Mouse (Mus musculus) cerebellum, postnatal 36 days (tissue): Measurements from ENCODE around the gene Gabpb1.

Experiments
- DNase-seq, 2 experiments: peaks; one replicate each; pipeline ENCODE4 v3.0.0; 2021 to 2022; ENCODE audit warnings: mixed read lengths in 2 of 2

The Gabpb1 gene

DNA sequence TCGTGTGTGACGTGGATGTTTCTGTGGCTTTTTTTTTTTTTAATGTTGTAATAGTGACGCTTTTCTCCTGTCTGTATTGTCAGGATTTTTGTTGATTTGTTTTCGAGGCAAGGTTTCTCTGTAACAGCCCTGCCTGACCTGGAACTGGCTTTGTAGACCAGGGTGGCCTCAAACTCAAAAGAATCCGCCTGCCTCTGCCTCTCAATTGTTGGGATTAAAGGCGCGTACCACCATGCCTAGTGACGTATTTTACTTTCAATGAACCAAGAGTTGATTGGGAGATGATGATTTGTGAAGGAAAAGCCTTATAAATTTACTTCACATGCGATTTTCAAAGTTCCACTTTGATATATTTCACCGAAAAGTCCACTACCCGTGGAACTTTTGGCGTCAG lies at the start of gene Gabpb1:
Gene Gabpb1 (minus strand): TSS at position 216 of the 394 bp plus-strand sequence.
- DNase-seq: no peak

DNA sequence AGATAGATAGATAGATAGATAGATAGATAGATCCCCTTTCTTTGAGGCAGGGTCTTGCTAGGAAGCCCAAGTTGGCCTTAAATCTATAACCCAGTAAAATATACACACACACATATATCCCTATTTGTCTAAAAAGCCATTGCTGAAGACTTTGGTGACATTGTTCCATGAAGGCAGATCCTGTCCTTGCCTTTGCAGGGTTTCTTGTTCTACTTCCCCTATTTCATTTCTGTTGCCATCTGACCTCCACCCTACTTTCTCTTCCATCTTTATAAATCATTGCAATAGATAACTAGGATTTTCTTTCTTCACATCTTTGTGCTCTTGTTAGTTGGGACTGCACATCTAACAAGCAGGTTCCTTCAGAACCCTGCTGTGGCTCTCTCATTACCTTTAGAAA lies 36.8 kb upstream of the Gabpb1 start:
- no peak for DNase-seq

DNA sequence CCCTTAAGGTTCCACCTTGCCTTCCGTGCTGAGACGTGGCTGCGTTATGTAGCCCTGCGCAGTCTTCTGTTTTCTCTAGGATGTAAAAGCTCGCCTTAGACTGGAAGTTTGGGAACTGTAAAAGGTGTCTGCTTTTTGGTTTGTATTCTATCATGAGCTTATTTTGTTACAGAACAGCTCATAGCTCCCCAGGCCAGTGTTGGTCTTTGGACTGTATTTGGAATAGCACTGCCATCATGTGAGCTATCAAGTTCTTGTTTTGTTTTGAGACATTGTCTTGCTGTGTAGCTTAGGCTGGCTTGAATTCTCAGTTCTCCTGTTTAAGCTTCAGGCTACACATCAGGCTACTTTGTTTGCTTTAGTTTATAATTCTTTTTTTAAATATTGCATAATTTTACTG lies 36.4 kb upstream of the Gabpb1 start:
- DNase-seq: no peak

DNA sequence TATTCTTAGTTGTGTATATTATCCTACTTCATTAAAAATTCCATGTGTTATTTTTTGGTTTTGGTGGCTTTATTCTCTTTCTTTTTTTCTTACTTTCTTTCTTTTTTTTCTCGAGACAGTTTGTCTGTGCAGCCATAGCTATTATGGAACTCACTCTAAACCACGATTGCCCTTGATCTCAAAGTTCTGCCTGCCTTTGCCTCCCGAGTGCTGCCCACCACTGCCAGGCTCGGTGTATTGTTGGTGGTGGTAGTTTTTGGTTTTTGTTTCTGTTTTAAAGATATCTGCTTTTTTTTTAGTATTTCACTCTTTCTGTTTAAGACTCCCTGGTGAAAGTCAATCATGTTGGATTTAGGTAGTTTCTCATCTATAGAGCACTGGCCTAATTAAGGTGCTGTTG lies 32.2 kb upstream of the Gabpb1 start:
- DNase-seq: no peak

DNA sequence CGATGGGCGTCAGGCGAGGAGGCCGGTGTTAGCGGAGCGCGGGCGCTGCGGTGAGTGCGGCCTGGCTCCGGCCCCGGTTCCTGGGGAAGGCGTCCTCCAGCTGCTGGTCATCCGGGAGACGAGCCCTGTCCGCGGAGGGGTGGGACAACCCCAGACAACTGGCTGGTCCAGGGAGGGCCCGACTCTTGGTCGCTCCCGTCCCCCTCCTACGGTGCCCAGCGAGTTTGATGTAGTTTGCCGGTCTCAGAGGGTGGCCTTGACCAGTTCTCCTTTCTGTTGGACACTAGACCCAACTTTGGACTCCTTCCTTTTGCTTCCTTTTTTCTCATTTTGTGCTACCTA lies 31.3 kb upstream of the Gabpb1 start:
- no peak for DNase-seq

DNA sequence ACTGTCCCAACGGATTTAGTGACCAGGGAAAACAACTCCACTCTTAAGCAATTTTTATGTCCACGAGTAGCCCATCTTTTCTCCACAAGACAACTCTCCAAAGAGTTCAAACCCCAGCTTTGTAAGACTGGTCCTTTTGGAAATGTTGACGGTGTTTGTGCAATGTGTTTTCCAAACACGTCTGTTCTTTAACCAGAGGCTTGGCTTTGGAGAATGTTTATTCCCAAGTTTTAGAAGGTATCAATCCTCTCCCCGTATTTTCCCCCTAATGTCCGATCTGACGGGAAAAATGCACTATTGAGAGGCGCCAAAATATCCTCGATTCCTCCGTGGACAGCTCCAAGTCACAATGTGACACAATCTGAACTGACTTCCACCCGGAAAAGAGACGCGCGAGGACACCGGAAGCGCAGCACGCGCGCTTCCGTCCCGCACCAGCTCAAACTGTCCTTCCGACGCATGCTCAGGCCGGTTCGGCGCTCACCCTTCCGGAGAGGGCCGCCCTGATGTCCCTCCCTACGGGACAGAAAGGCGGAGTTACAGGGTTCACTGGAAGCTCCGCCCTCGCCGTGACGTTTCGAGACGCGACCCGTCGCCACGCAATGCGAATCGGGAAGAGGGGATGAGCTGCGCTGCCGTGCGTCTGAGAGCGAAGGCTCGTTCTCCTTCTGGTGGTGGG lies 30.8 kb upstream of the Gabpb1 start, which contains the start of gene Usp8:
Gene Usp8 (plus strand): TSS at position 570 of the 679 bp plus-strand sequence.
- DNase-seq: peak; percentile 96

DNA sequence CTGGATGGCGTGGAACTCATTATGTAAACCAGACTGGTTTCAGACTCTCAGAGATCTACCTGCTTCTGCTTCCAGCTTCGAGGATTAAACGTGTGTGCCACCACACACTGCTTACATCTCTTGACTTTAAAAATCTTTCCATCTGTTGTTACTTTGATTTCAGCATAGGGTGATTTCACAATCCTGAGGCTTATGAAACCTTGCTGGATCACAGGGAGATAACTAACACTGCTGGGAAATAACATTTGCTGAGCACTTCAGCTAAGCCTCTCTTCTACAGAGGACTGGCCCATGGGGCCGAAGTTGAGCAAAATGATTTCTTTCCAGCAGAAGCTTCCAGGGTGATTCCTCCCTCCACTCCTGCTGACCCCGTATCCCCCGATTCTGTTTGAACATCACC lies 19.1 kb upstream of the Gabpb1 start:
- DNase-seq: no peak

DNA sequence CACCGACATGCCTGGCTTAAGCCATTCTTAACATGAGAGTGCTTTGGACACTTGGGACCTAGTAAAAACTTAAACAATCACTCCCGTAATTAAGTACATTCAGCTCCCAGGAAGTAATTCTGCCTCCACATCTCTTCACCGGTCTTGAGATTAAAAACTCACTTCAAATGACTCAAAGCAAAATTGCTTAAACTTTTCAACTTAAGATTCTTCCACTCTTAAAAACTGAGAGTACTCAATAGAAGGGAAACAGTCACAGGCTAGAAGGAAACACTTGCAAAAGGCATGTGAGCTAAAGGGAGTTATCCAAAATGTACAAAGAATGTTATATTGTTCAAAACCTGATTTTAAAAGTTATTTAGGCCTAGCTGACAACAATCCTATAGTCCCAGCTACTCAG lies 15.2 kb upstream of the Gabpb1 start:
- DNase-seq: no peak

DNA sequence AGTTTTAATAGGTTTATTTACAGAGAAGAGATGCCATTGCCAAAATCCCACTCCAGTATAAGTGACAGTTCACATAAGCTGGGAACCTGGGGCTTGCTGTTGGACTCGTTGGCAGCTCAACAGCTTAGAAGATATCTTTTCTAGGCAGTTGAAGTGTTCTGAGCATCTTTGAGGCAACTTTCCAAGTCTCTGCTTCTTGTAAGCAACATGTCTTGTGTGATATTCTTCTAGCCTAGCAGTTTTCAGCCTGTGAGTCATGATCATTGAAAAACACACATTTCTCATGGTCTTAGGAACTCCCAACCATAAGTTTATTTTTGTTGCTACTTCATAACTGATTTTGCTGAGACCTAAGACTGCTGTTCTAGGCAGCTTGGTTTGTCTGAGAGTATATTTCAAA lies 6.8 kb upstream of the Gabpb1 start:
- no peak for DNase-seq

DNA sequence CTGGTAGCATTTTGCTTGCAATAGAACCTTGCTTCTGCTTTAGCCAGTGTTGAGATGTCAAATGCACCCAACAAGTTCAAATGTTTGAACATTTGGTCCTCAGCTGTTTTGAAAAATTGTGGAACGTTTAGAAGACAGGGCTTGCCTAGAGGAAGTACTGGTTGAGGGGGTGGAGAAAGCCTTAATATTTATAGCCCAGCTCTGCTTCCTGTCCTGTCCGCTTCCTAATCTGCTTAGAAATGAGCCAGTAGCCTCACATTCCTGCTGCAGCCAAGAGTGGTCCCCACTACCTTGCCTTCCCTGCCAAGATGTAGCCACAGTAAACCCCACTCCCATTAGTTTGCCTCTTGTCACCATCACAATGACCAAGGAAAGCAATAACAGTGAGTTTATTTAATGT lies 6.2 kb upstream of the Gabpb1 start:
- no peak for DNase-seq

DNA sequence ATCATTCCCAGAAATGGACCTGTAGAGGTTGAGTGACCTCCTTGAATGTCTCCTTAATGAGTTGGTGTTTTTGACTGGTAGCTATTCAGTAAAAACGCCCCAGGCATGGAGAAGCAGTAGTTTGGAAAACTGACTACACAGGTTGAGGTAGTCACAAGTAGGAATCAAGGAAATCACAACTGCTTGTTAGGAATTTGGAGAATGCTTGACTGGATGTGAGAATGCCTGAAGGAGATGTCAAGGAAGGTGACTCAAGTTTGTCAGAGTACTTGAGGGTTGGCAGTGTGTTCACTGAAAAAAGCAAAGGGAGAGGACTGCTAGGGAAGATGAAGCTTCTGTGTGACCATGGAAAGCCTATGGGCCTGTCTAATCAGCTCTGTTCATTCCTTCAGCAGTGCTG lies 1.2 kb upstream of the Gabpb1 start:
- DNase-seq: no peak

DNA sequence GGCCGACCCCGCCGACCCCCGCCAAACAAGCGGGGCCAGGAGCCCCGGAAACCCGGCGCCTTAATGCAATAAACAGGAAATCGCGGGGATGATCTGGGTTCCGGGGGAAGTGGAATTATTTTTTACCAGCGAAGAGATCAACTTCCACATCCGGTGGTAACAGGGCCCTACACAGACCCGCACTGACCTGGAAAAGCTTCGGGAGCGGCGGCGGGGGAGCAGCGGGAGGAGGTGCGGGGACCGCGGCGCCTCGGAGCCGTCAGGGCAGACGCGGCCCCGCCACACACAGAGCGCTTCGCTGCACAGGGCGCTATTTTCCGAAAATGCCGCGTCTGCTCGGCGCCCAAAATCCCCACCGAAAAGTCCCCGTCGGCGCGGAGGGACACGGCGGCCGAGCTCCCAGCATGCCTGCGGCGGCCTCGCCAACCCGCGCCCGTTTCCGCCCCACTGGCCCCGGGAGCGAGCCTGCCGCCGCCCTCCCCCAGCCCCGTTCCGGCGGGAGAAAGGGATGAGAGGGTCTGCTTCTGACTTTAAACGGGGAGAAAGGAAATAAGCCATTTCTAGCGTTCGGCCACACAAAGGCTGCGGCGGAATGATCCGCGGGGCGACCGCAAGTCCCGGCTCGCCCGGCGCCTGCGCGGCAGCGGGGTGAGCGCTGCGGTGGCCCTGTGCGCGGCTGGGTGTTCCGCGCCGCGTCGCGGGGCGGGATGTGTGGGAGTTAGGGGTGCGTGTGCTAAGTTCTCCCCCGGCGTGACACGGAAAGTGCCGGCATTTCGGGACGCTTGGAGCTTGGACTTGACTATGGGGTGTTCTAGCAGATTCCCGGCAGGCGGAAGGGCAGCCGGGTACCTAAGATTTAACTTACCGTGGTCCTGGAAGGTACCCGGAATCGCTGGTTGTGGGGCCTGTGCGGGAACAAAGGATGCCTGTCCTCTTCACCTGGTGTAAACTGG lies 692 bp downstream of the Gabpb1 start:
- peak; percentile 87 to 90 for DNase-seq

DNA sequence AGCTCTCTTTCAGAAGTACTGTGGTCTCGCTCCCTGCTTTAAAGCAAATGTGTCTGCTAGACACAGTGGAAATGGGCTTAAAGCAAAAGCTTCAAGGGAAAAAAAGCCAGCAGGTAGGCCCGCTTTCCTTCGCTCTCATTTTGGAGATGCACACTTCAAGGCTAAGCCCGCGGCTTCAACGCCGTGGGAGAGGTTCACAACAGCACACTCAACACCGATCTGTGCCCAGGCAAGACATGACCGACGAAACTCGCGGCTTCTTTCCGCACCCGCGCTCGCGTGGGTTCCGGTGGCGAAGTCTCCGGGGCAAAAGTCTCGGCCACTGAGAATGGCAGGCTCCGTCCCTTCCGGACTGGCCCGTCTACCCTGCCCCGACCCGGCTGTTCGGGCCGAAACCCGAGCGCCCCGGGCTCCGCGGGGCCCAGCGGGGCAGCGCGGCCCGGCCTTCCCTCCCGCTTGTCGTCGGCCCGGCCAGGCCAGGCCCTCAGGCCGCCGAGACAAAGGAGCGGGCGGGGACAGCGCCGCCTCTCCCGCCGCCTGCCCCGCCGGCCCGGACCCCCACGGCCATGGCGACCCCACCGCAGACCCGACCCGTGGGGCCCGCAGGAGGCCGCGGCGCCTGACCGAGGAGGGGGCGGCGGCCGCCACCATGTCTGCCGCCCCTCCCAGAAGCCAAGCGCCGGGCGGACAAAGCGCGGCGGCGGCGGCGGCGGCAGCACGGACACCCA lies 1.5 kb downstream of the Gabpb1 start:
- peak in 1 of 2 experiments; percentile 48 for DNase-seq

DNA sequence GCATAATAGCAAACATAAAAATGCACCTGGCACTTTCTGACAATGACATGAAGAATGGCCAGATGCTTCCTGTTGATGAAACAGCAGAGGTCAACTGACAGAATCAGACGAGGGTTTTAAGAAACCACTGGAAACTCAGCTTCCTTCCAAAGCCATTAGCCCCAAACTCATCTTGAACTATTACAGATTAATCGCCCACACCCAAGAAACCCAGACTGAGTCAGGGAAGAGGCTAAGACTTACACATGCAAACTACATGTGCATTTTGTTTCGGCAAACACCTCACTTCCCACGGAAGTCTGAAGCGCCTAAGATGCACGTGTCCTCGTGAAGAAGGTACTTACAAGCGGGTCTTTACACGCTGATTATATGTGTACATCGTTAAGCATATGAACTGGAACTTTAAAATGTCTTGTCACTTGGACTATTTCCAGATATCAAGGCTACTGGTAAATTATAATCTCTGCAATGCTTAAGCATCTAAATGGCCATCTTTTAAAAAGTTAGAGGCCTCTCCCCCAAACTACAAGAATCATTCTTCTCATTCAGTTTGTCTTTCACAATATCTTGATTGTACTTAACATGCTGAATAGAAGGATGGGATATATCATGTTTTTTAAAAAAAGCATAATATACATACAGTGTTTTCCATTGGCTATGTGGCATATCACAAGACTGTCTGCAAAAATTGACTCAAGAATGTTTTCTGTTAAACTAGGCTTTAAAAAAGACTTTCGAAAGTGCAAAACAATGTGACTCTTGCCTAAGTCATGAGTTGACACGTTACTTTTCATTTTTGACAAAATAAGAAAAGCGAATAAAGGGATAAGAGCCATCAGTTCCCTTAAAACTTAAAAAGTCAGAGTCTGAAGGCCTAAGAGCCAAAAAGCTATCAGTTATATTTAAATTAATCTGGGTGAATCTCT lies 2.6 kb downstream of the Gabpb1 start:
- no peak for DNase-seq

DNA sequence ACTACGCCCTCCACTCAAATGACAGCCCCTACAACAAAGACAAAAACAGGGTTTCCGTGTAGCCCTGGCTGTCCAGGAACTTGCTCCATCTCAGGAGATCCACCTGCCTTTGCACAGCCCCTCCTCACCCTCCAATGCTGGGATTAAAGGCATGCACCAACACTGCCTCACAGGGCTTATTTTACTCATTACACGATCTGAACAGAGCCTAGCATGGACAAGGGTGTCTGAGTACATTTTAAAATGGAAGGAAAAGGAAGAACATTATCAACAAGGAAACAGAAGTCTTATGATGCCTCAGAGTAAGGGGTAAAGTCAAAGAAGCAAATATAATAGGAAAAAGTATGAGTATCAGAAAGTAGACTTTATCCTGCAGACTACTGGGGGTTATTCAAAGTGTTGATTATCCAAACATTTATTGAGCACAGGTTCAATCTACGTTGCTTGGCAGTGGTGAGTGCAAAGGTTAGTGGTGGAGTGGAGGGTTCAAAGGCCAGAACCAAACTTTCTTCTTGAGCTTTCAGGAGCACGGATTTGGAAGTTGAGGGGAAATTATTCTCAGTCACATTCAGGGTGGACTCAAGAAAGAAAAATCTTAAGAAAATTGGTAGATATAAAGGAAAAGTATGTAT lies 7.4 kb downstream of the Gabpb1 start:
- DNase-seq: no peak

DNA sequence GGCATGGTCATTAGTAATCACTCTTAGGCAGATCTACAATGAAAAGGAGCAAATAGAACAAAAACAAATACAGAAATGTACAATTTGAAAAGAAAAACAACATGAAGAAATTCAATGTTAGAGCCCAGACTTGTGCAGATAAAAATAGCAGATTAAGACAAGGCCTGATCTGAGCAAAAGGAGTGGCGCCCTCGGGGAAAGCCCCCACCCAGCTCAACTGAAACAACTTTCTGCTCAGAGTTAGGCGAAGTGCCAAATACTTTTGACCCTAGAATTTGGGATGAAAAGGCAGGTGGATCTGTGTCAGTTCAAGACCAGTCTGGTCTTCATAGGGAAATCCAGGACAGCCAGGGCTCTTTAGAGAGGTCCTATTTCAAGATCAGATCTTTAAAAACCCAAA lies 10.2 kb downstream of the Gabpb1 start:
- DNase-seq: no peak

DNA sequence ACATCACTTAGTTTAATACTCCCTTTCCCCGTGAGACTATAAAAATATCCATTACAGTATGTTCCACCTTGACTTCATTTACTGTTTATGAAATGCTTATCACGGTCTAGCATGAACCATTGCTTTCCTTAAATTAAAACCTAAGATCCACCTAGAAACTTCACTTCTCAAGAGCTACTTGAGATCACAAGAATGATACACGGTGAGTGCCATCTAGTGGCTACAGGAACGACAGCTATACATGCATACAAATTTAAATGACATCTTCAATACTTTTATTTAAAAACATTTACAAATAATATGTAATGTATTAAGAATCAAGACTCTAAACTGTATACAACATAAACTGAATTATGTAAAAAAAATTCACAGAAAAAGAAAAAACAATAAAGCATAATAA lies 12.7 kb downstream of the Gabpb1 start:
- peak in 1 of 2 experiments; percentile 18 for DNase-seq

DNA sequence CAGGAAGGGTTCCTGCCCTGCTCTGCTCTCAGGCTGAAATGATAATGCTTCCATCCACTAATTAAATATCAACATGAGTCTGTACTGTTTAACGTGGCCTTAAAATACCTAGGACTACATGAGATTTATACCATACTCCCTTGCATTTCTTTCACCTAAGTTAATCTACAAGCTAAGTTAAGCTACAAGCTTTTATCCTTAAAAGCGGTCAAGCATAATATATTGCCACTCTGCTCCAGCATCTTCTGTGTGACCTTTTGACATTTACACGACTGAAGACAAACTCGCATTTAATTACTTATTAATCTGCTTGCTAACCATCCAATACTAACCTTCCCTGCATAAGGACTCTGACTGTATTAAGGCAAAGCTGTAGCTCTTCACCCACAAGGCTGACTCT lies 23.2 kb downstream of the Gabpb1 start:
- DNase-seq: no peak

DNA sequence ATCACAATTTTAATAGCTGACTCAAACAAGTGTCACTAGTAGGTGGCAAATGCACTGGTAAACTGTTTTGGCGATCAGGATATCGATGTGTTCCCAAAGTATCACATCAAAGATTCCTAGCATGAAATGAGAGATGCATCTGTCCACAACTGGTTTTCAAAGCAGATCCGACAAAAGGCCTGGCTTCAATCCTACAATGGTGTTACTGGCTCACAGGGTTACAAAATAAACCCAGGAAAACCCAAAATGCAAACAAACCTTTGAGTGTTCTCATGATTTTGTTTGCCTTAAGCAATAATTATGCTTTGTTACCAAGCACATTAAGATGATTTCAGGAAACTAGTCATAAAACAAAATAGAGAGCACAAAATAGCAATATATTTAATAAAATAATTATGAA lies 28.4 kb downstream of the Gabpb1 start:
- no peak for DNase-seq

DNA sequence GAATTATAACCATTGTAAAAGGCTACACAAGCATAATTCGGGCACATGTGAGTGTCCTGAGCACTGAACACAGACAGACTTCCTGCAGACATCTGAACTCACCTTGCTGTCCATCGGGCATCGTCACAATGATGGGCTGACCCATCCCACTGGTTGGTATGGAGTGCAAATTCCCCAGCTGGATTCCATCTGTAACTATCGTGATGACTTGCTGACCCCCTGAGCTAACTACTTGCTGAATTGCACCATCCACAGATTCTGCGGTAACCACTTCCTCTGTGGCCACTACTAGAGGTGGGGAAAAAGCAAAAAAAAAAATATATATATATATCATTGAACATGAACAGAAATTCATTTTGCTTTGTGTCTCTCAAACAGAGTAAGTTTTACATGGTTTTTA lies 29.7 kb downstream of the Gabpb1 start:
- DNase-seq: no peak

DNA sequence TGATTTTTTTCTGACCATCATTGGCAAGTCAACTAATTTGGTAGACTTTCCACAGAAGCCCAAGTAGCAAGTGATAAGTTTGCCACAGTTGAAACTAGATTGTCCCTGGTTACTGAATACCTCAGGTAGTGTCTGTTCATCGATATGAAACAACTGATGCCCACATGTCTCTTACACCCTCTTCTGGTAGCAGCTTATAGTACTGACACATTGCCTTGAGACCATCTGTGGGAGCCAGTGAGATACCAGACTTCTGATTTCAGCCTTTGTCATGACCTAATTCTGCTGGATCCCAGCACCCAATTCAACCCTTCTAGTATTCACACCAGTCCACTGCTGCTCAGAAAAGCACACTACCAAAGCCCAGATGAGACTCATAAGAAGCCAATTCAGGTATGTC lies 31.4 kb downstream of the Gabpb1 start:
- no peak for DNase-seq

DNA sequence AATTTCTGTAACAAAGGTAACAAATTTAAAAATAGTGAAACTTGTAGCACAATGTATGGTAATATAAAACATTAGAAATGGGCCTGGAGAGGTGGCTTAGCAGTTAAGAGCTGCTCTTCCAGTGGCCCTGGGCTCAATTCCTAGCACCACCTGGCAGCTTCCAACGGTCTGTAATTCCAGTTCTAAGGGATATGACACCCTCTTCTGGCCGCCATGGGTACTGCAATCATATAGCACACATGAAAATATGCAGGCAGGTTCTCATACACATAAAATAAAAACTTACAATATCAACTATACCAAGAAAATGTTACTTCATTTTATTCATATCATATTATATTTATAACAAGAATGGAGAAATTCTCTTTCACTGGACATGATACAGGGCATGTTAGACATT lies 35.8 kb downstream of the Gabpb1 start:
- no peak for DNase-seq
